Mouse (Mus musculus) embryonic fibroblast, embryonic 13.5 days (primary cell): ENCODE data around the gene Psme4. TPM values are rescaled to one million over a fixed set of nuclear protein-coding genes. Genes with fewer than 3 reads are reported as not detected.
A peak's percentile ranks its signal among the peaks of the same experiment; 100 is the strongest.

Source experiments
- H3K27ac ChIP-seq: 2 replicates; pipeline ENCODE4 v1.5.1; 2012; ENCODE audit warnings: low read length, control low read depth, inconsistent platforms; ENCODE audit not compliant: insufficient read depth
- H3K4me1 ChIP-seq: 2 replicates; pipeline ENCODE4 v1.6.1; 2011; ENCODE audit warnings: low read length; ENCODE audit not compliant: control insufficient read depth, insufficient read depth
- H3K4me3 ChIP-seq: 2 replicates; pipeline ENCODE4 v1.5.1; 2011; ENCODE audit warnings: mild to moderate bottlenecking, control low read depth, low read length; ENCODE audit not compliant: insufficient read depth
- CTCF ChIP-seq: IDR thresholded peaks from 2 replicates; pipeline ENCODE4 v1.5.1; 2011; ENCODE audit warnings: mild to moderate bottlenecking, control low read depth, low read length, moderate library complexity, borderline replicate concordance; ENCODE audit not compliant: insufficient read depth
- POLR2A ChIP-seq: IDR thresholded peaks from 2 replicates; pipeline ENCODE4 v1.6.1; 2011; ENCODE audit warnings: low read depth, mild to moderate bottlenecking, control low read depth, low read length, moderate library complexity
- polyA plus RNA-seq: library from polyadenylated mRNA; stranded (reverse); fragments of >200 nt; gene quantifications from 2 replicates; pipeline ENCODE4 v1.2.4, GENCODE M21; 2011; ENCODE audit warnings: low read depth; ENCODE audit not compliant: missing spikeins, insufficient read length

The Psme4 gene
- polyA plus RNA-seq, 1 experiment = 82.3 TPM

DNA sequence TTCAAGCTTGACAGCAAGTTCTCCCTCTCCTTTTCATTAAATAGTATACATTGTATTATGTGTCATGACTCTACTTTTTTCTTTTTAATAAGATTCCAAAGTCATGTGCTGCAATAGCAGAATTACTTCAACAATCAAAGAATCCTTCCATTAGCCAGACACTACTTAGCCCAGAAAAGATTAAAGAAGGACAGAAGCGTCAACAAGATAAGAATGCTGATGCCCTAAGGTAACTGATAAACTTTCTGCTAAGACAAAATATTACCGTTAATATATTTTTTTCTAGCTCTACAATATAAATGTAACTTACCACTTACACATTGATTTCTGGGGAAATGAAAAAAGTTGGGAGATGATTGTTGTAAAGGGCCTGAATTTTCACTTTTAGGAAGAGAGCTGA, 67.3 kb downstream of the Psme4 start:
- TF ChIP-seq POLR2A = no peak
- no peak for TF ChIP-seq CTCF
- H3K4me1 ChIP-seq = no peaks in the 10 kb centered on the region
- no peak overlapping the region for H3K4me3 ChIP-seq
- H3K27ac ChIP-seq = no peak overlapping the region

- Histone ChIP-seq H3K4me1 (no peaks in the 10 kb centered on the region), H3K27ac (no peak overlapping the region)
- TF ChIP-seq POLR2A (no peak), CTCF (no peak)
These were observed 72.8 kb downstream of the Psme4 start for GRCm38 (mm10) chr11:30844355-30844754.

DNA sequence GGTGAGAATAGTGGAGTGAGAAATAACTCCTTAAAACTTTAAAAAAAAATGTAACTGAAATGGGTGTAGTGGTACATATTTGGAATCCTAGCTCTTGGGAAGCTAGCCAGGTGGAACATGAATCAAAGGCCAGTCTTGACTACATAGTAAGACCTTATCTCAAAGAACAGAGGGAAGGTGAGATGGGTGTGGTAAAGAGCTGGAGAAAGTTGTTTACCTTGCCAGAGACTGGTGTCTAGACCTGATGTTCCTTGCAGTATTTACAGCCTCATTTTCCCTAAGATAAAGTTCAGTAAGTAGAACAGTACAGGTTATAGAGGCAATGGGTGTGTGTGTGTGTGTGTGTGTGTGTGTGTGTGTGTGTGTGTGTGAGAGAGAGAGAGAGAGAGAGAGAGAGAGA, 100.9 kb downstream of the Psme4 start:
- H3K27ac ChIP-seq = no peak overlapping the region
- no peak for TF ChIP-seq CTCF
- no peak for TF ChIP-seq POLR2A
- no peak overlapping the region for H3K4me3 ChIP-seq
- H3K4me1 ChIP-seq = no peaks in the 10 kb centered on the region

More at GRCm38 (mm10) chr11:30844355-30844754, 72.8 kb downstream of the Psme4 start:
- no peak overlapping the region for H3K4me3 ChIP-seq

DNA sequence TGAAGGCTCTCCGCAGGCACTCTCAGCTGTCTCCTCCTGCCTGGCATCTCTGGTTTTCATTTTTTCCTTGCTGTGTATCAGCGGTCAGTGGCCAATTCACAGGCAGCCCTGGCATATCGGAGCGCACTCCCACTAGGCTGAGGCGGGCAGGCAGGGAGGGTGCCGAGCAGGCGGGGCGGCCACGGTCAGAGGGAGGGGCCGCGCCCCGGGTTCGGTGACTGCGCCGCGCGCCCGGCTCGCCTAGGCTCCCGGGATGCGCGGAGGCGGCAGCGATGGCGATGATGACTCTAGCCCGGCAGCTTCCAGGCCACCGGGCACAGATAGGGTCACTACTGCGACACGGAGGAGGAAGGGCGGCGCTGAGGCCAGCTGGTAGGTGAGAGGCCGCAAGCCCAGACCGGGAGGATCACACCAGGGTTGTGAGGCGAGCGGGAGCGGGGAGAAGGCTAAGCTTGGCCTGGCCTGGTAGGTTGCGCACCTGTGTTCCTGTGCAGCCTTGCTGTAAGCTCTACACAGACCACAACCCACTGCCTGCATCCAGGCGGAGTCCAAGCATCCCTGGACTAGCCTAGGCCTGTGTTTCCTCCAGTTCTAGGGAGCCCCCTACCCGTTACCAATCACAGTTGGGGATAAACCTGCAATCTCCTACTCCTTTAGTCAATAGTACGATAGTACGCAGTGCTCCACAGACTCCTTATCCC, 113.8 kb downstream of the Psme4 start, which contains the start of the genes Gpr75 and Asb3:
Gene Gpr75, plus strand, starts transcription at position 188 of the 701 bp plus-strand sequence.
Gene Asb3, plus strand, starts transcription at position 246 of the 701 bp plus-strand sequence.
- Histone ChIP-seq H3K4me1 (no peaks in the 10 kb centered on the region), H3K4me3 (peak within 1 kb of the TSS; percentile 27), H3K27ac (no peak within 1 kb of the TSS)
- TF ChIP-seq POLR2A (no peak), CTCF (no peak)

- no peak for TF ChIP-seq CTCF
- no peak for TF ChIP-seq POLR2A
- no peaks in the 10 kb centered on the region for H3K4me1 ChIP-seq
These were observed 116.6 kb downstream of the Psme4 start for GRCm38 (mm10) chr11:30888153-30888552.

DNA sequence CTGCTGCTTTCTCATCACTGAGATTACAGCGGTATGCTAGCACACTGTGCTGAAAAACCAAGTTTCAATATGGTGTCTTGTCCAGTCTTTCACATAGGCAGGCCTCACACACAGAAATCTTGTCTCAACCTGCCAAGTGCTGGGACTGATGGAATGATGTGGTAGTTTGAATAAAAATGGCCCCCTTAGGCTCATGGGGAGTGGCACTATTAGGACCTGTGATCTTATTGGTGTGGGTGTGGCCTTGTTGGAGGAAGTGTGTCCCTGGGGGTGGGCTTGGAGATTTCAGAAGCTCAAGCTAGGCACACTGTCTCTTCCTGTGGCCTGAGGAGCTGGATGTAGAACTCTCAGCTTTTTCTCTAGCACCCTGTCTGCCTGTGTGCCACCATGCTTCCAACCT, 124.7 kb downstream of the Psme4 start:
- no peak for TF ChIP-seq POLR2A
- no peak for TF ChIP-seq CTCF
- H3K4me3 ChIP-seq = no peak overlapping the region
- H3K4me1 ChIP-seq = no peaks in the 10 kb centered on the region
- H3K27ac ChIP-seq = no peak overlapping the region

More at GRCm38 (mm10) chr11:30888153-30888552, 116.6 kb downstream of the Psme4 start:
- Histone ChIP-seq H3K27ac (no peak overlapping the region), H3K4me3 (no peak overlapping the region)

GRCm38 (mm10) chr11:30899312-30899711, 127.8 kb downstream of the Psme4 start:
- H3K4me1 ChIP-seq = no peaks in the 10 kb centered on the region
- H3K4me3 ChIP-seq = no peak overlapping the region
- TF ChIP-seq POLR2A (no peak), CTCF (no peak)
- H3K27ac ChIP-seq = no peak overlapping the region

DNA sequence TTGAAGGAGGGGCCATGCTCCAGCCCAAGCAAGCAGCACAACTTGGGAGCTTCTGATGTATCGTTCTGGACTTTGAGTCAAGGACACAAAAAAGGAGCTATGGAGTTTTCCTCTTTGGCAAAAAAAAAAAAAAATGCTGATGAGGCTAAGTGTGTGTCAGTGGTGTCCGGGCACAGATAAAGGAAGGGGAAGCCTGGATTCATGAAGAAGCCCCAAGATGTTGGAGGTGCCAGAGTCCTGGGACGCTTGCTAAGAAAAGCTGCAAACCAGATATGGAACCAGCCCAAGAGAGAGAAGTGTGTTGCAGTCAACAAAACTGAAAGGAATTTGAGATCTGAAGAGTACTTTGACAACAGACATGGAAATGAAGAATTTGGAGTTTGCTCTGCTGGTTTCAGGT, 140.8 kb downstream of the Psme4 start:
- H3K27ac ChIP-seq = no peak overlapping the region
- no peak overlapping the region for H3K4me3 ChIP-seq
- TF ChIP-seq CTCF (no peak), POLR2A (no peak)
- H3K4me1 ChIP-seq = no peaks in the 10 kb centered on the region

DNA sequence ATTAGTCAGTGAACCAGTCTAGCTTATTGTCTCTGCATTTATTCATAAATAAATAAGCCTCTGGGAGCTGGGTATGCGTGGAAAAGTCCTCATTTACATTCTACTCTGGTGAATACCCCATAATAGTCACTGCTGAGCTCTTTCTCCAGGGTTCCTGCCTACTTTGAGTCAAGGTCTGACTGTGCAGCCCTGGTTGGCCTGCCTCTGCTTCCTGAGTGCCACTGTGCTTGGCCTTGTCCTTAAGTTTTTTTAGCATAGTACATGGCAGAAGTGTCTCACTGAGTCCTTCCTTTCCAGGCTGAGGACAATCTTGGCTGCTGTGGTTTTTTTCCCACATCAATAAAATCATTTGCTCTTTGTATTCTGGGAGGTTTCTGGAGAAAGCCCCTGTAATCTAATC, 149.1 kb downstream of the Psme4 start:
- Histone ChIP-seq H3K4me1 (no peaks in the 10 kb centered on the region), H3K4me3 (no peak overlapping the region), H3K27ac (no peak overlapping the region)
- no peak for TF ChIP-seq CTCF
- no peak for TF ChIP-seq POLR2A

- TF ChIP-seq POLR2A (no peak), CTCF (no peak)
- Histone ChIP-seq H3K27ac (no peak overlapping the region), H3K4me1 (no peaks in the 10 kb centered on the region), H3K4me3 (no peak overlapping the region)
These were observed 151.8 kb downstream of the Psme4 start for GRCm38 (mm10) chr11:30923283-30923682.
